Mouse (Mus musculus): ENCODE measurements around the gene 4930523C07Rik. TPM values are rescaled to one million over a fixed set of nuclear protein-coding genes. Genes with fewer than 3 reads are reported as not detected.
A peak's percentile ranks its signal among the peaks of the same experiment; 100 is the strongest.

4930523C07Rik gene
- polyA plus RNA-seq, 1 experiment from 2014 or later, result 2.9 TPM

DNA sequence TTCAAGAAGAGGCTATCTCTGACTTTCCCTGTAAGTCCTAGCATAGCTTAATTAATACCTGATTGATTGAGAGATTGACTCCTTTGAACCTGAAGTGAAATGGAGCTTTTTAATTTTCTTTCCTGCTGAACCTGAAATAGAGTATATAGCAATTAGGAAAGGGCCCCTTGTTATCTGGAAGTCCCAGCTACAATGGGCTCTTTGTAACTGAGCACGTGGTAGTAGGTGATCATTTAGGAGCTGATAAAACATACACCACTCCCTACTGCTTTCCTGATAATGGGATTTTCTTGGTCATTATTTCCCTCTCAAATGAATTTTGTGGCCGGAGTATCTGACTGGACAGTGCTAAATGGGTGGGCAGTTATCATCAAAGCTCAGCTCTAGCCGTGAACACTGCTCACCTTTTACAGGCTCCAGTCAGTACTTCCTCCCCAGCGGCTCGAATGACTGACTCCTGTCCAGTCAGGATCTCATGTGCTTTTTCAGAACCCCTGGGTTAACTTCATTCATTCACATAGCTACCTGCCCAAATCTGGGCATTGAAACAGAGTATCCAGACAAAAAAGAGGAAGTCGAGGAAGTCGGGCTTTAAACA lies 20.5 kb downstream of the 4930523C07Rik start:
- Histone ChIP-seq H3K27me3 (ENCODE audit: control insufficient read depth, insufficient read depth, low read length) (no peaks in the 10 kb centered on the region), H3K36me3 (ENCODE audit: control insufficient read depth, insufficient read depth, low read length) (no peaks in the 10 kb centered on the region), H3K9me3 (ENCODE audit: control insufficient read depth, low read length) (peaks cover 4% of the 10 kb centered on the region; the same call in 1 of the 2 replicates), H3K4me1 (ENCODE audit: control insufficient read depth, insufficient read depth, low read length) (no peaks in the 10 kb centered on the region), H3K4me3 (replicated peaks; ENCODE audit: low read depth, low read length) (no peak overlapping the region), H3K4me2 (ENCODE audit: low read length) (no peak overlapping the region), H3K27ac (replicated peaks; ENCODE audit: low read depth, low read length) (no peak overlapping the region), H3K9ac (replicated peaks; ENCODE audit: low read length) (no peak overlapping the region)
- no peak for DNase-seq
- 73% methylated on average over 7 of the region's 7 CpGs for WGBS
- ATAC-seq (ENCODE audit: low FRiP score, low TSS enrichment), result no peak

GRCm38 (mm10) chr1:160078882-160079661 lies 34.9 kb downstream of the 4930523C07Rik start:
- ATAC-seq (ENCODE audit: low FRiP score, low TSS enrichment), result no peak
- H3K4me1 ChIP-seq (ENCODE audit: control insufficient read depth, insufficient read depth, low read length), result no peaks in the 10 kb centered on the region
- no peaks in the 10 kb centered on the region for H3K27me3 ChIP-seq (ENCODE audit: control insufficient read depth, insufficient read depth, low read length)
- H3K4me2 ChIP-seq (ENCODE audit: low read length), result no peak overlapping the region
- no peaks in the 10 kb centered on the region for H3K9me3 ChIP-seq (ENCODE audit: control insufficient read depth, low read length)
- DNase-seq, result no peak
- no peak overlapping the region for H3K4me3 ChIP-seq (replicated peaks; ENCODE audit: low read depth, low read length)
- WGBS, result 81% methylated on average over 14 of the region's 14 CpGs
- H3K27ac ChIP-seq (replicated peaks; ENCODE audit: low read depth, low read length), result no peak overlapping the region
- no peaks in the 10 kb centered on the region for H3K36me3 ChIP-seq (ENCODE audit: control insufficient read depth, insufficient read depth, low read length)
- no peak overlapping the region for H3K9ac ChIP-seq (replicated peaks; ENCODE audit: low read length)

DNA sequence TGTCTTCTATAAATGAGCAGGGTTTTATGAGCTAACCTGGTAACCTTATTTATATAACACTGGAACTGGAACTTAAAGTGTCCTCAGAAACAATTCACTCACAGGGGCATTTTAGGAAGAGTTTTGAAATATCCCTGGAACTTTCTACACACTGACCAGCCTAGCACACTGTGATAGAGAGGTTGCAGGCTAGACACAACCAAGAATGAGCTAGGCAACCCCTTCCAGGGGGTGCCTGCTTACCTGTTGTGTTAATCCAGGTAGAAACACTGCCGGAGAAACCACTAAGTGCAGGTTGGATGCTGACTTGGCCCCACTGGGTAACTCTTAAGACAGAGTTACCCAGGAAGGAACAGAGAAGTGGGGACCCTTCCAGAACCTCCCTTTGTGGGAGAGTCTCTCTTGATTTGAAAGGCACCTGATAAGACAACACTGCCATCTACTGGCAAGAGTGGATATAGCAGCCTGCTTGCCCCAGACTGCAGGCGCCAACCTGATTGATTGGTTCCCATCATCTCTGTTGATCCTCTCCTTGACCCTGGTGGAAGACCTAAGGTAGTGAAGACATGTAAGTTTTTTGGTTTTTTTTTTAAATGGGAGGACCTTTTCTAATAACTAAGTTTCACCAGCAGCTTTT lies 36.7 kb downstream of the 4930523C07Rik start:
- Histone ChIP-seq H3K36me3 (ENCODE audit: control insufficient read depth, insufficient read depth, low read length) (no peaks in the 10 kb centered on the region), H3K4me1 (ENCODE audit: control insufficient read depth, insufficient read depth, low read length) (no peaks in the 10 kb centered on the region), H3K9ac (replicated peaks; ENCODE audit: low read length) (no peak overlapping the region), H3K27ac (replicated peaks; ENCODE audit: low read depth, low read length) (no peak overlapping the region), H3K9me3 (ENCODE audit: control insufficient read depth, low read length) (no peaks in the 10 kb centered on the region), H3K4me2 (ENCODE audit: low read length) (no peak overlapping the region), H3K27me3 (ENCODE audit: control insufficient read depth, insufficient read depth, low read length) (no peaks in the 10 kb centered on the region), H3K4me3 (replicated peaks; ENCODE audit: low read depth, low read length) (no peak overlapping the region)
- 40% methylated on average over 2 of the region's 2 CpGs for WGBS
- DNase-seq (peak; percentile 91), ATAC-seq (ENCODE audit: low FRiP score, low TSS enrichment) (peak; percentile 57; the same call in 1 of the 2 replicates)

GRCm38 (mm10) chr1:160082647-160083046 lies 38.5 kb downstream of the 4930523C07Rik start:
- H3K9me3 ChIP-seq (ENCODE audit: control insufficient read depth, low read length), result no peaks in the 10 kb centered on the region
- DNase-seq (no peak), ATAC-seq (ENCODE audit: low FRiP score, low TSS enrichment) (no peak)
- no peak overlapping the region for H3K27ac ChIP-seq (replicated peaks; ENCODE audit: low read depth, low read length)
- WGBS, result 73% methylated on average over 1 of the region's 1 CpGs
- no peak overlapping the region for H3K4me2 ChIP-seq (ENCODE audit: low read length)
- no peak overlapping the region for H3K9ac ChIP-seq (replicated peaks; ENCODE audit: low read length)
- no peaks in the 10 kb centered on the region for H3K36me3 ChIP-seq (ENCODE audit: control insufficient read depth, insufficient read depth, low read length)
- no peaks in the 10 kb centered on the region for H3K27me3 ChIP-seq (ENCODE audit: control insufficient read depth, insufficient read depth, low read length)
- H3K4me3 ChIP-seq (replicated peaks; ENCODE audit: low read depth, low read length), result no peak overlapping the region
- H3K4me1 ChIP-seq (ENCODE audit: control insufficient read depth, insufficient read depth, low read length), result no peaks in the 10 kb centered on the region

DNA sequence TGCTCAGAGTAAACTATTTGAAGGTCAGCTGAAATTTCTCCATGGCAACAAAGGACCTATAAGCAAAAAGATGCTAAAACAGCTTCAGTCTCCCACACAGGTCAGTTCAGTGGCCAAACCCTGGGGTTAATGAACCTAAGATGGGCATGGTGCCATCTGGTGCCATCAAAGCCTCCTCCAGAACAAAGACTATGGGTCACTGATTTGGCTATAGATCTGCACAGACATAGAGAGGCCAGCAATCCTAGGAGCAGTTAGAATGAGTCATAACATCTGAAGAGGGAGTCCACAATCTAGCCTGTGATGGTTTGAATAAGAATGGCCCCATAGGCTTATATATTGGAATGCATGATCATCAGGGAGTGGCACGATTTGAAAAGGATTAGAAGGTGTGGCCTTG lies 40.1 kb downstream of the 4930523C07Rik start:
- Histone ChIP-seq H3K4me1 (ENCODE audit: control insufficient read depth, insufficient read depth, low read length) (no peaks in the 10 kb centered on the region), H3K27ac (replicated peaks; ENCODE audit: low read depth, low read length) (no peak overlapping the region), H3K4me2 (ENCODE audit: low read length) (no peak overlapping the region), H3K4me3 (replicated peaks; ENCODE audit: low read depth, low read length) (no peak overlapping the region), H3K9ac (replicated peaks; ENCODE audit: low read length) (no peak overlapping the region), H3K36me3 (ENCODE audit: control insufficient read depth, insufficient read depth, low read length) (no peaks in the 10 kb centered on the region), H3K9me3 (ENCODE audit: control insufficient read depth, low read length) (no peaks in the 10 kb centered on the region), H3K27me3 (ENCODE audit: control insufficient read depth, insufficient read depth, low read length) (no peaks in the 10 kb centered on the region)
- DNase-seq, result no peak
- ATAC-seq (ENCODE audit: low FRiP score, low TSS enrichment), result no peak
- WGBS, result 76% methylated on average over 1 of the region's 1 CpGs

DNA sequence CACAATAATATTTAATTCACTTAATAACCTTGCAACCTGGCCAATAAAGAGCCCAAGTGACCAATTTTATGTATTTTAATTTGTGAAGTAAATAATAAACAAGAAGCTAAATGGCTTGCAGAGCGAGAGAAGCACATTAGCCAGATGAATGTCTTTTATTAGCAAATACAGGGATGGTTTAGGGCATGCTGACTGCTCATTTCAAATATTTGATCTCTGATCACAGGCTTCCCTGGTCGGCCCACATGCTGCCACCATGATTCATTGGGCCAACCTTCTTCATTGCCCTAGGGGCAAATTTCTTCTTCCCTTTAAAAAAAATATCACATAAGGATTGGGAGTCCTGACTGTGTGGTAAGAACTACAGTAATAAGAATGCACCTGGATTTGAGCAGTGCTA lies 42.5 kb downstream of the 4930523C07Rik start:
- no peaks in the 10 kb centered on the region for H3K9me3 ChIP-seq (ENCODE audit: control insufficient read depth, low read length)
- H3K36me3 ChIP-seq (ENCODE audit: control insufficient read depth, insufficient read depth, low read length), result no peaks in the 10 kb centered on the region
- DNase-seq, result no peak
- H3K27me3 ChIP-seq (ENCODE audit: control insufficient read depth, insufficient read depth, low read length), result no peaks in the 10 kb centered on the region
- ATAC-seq (ENCODE audit: low FRiP score, low TSS enrichment), result no peak
- no peak overlapping the region for H3K4me3 ChIP-seq (replicated peaks; ENCODE audit: low read depth, low read length)
- H3K4me1 ChIP-seq (ENCODE audit: control insufficient read depth, insufficient read depth, low read length), result no peaks in the 10 kb centered on the region
- H3K4me2 ChIP-seq (ENCODE audit: low read length), result no peak overlapping the region
- 81% methylated on average over 2 of the region's 2 CpGs for WGBS
- no peak overlapping the region for H3K27ac ChIP-seq (replicated peaks; ENCODE audit: low read depth, low read length)
- H3K9ac ChIP-seq (replicated peaks; ENCODE audit: low read length), result no peak overlapping the region

DNA sequence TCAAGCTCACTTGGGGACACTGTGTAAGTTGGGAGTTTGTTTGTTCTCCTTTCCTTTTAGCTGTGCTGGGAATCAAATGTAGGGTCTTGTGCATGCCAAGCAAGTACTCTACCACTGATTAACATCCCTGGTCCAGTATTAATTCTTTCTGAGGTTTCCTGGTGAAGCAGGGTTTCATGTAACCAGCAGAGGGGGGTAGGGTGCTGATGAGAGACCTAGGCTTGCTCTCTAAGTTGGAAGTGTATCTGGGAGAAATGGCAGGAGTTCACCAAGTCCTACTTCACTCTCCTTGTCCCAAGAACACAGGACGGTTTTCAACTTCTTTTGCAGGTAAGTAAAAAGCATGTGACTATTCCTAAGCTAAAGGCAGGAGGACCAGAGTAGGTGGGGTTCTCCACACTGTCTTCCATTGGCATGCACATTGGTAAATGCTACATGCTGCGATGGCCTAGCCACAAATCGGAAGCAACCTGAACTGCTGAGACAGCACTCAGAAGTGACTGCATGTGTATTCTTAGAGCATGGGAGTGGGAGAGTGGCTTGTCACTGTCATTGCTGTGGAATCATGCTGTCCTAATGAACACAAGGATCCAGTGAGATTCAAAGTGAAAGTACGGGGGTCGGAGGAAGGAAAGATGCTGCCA lies 55.6 kb downstream of the 4930523C07Rik start:
- no peak overlapping the region for H3K4me3 ChIP-seq (replicated peaks; ENCODE audit: low read depth, low read length)
- no peak overlapping the region for H3K4me2 ChIP-seq (ENCODE audit: low read length)
- H3K27ac ChIP-seq (replicated peaks; ENCODE audit: low read depth, low read length), result no peak overlapping the region
- H3K9me3 ChIP-seq (ENCODE audit: control insufficient read depth, low read length), result no peaks in the 10 kb centered on the region
- DNase-seq, result no peak
- ATAC-seq (ENCODE audit: low FRiP score, low TSS enrichment), result no peak
- no peaks in the 10 kb centered on the region for H3K4me1 ChIP-seq (ENCODE audit: control insufficient read depth, insufficient read depth, low read length)
- WGBS, result 85% methylated on average over 5 of the region's 5 CpGs
- no peaks in the 10 kb centered on the region for H3K36me3 ChIP-seq (ENCODE audit: control insufficient read depth, insufficient read depth, low read length)
- H3K27me3 ChIP-seq (ENCODE audit: control insufficient read depth, insufficient read depth, low read length), result no peaks in the 10 kb centered on the region
- H3K9ac ChIP-seq (replicated peaks; ENCODE audit: low read length), result no peak overlapping the region

- H3K36me3 ChIP-seq (ENCODE audit: control insufficient read depth, insufficient read depth, low read length), result no peaks in the 10 kb centered on the region
- 79% methylated on average over 5 of the region's 5 CpGs for WGBS
- H3K4me3 ChIP-seq (replicated peaks; ENCODE audit: low read depth, low read length), result no peak overlapping the region
- no peak for DNase-seq
- no peak for ATAC-seq (ENCODE audit: low FRiP score, low TSS enrichment)
- no peaks in the 10 kb centered on the region for H3K27me3 ChIP-seq (ENCODE audit: control insufficient read depth, insufficient read depth, low read length)
- no peaks in the 10 kb centered on the region for H3K9me3 ChIP-seq (ENCODE audit: control insufficient read depth, low read length)
- no peak overlapping the region for H3K27ac ChIP-seq (replicated peaks; ENCODE audit: low read depth, low read length)
- H3K4me2 ChIP-seq (ENCODE audit: low read length), result no peak overlapping the region
- no peak overlapping the region for H3K9ac ChIP-seq (replicated peaks; ENCODE audit: low read length)
- no peaks in the 10 kb centered on the region for H3K4me1 ChIP-seq (ENCODE audit: control insufficient read depth, insufficient read depth, low read length)
These were observed 56.8 kb downstream of the 4930523C07Rik start for GRCm38 (mm10) chr1:160100996-160101395.
